Mouse (Mus musculus): Measurements from ENCODE around the gene Adam15. TPM values are rescaled to one million over a fixed set of nuclear protein-coding genes. Genes with fewer than 3 reads are reported as not detected.
A peak's percentile ranks its signal among the peaks of the same experiment; 100 is the strongest.

Adam15 gene
- total and polyA plus RNA-seq, 3 experiments, result 15.3 to 43.2 TPM; not detected in 1

- Histone ChIP-seq H3K9me3 (replicated peaks; ENCODE audit: insufficient read depth, low read length) (no peaks in the 10 kb centered on the region), H3K79me2 (ENCODE audit: control insufficient read depth, insufficient read depth, low read length, poor library complexity) (no peaks in the 10 kb centered on the region), H3K27me3 (ENCODE audit: control insufficient read depth in 1 of 2, insufficient read depth in 2 of 2, low read length in 2 of 2) (no peaks in the 10 kb centered on the region), H3K36me3 (ENCODE audit: control insufficient read depth in 1 of 2, insufficient read depth in 2 of 2, low read length in 2 of 2) (no peaks in the 10 kb centered on the region), H3K9ac (ENCODE audit: control insufficient read depth, low read depth, low read length, poor library complexity, severe bottlenecking) (no peak overlapping the region), H3K27ac (ENCODE audit: control insufficient read depth, low read depth, low read length) (no peak overlapping the region), H3K4me3 (ENCODE audit: control insufficient read depth in 1 of 2, insufficient read depth in 1 of 2, low read depth in 2 of 2, low read length in 2 of 2) (no peak overlapping the region), H3K4me1 (ENCODE audit: control insufficient read depth in 1 of 2, insufficient read depth in 2 of 2, low read length in 2 of 2) (peaks cover 0 to 6% of the 10 kb centered on the region in 2 experiments; a peak in 1 of 4 replicates)
- DNase-seq (ENCODE audit: low read depth, low spot score), result no peak
- TF ChIP-seq CHD2 (IDR thresholded peaks at IDR 0.05; ENCODE audit: low read length), result no peak
- TF ChIP-seq ELF1 (IDR thresholded peaks at IDR 0.05; ENCODE audit: low read depth, low read length), result no peak
- no peak for TF ChIP-seq ZMIZ1 (IDR thresholded peaks at IDR 0.05; ENCODE audit: low read depth, low read length)
- TF ChIP-seq TAL1 (IDR thresholded peaks at IDR 0.05; ENCODE audit: low read length), result no peak
- TF ChIP-seq MAZ (IDR thresholded peaks at IDR 0.05; ENCODE audit: low read depth, low read length), result no peak
- TF ChIP-seq MAFK (IDR thresholded peaks at IDR 0.05; ENCODE audit: borderline replicate concordance, low read depth, low read length), result no peak
- no peak for TF ChIP-seq NELFE (IDR thresholded peaks at IDR 0.05; ENCODE audit: low read depth, low read length)
- no peak for TF ChIP-seq GATA1 (IDR thresholded peaks at IDR 0.05; ENCODE audit: low read depth, low read length)
Measured at GRCm38 (mm10) chr3:89379388-89380131, 29.8 kb upstream of the Adam15 start.

- no peak overlapping the region for H3K27ac ChIP-seq (ENCODE audit: control insufficient read depth, low read depth, low read length)
- no peaks in the 10 kb centered on the region for H3K79me2 ChIP-seq (ENCODE audit: control insufficient read depth, insufficient read depth, low read length, poor library complexity)
- peaks cover 0 to 4% of the 10 kb centered on the region in 2 experiments; a peak in 1 of 4 replicates for H3K36me3 ChIP-seq (ENCODE audit: control insufficient read depth in 1 of 2, insufficient read depth in 2 of 2, low read length in 2 of 2)
- no peak overlapping the region for H3K9ac ChIP-seq (ENCODE audit: control insufficient read depth, low read depth, low read length, poor library complexity, severe bottlenecking)
- DNase-seq (ENCODE audit: low read depth, low spot score), result peak; percentile 61
- H3K4me1 ChIP-seq (ENCODE audit: control insufficient read depth in 1 of 2, insufficient read depth in 2 of 2, low read length in 2 of 2), result peaks cover 0 to 9% of the 10 kb centered on the region in 2 experiments; a peak in 1 of 4 replicates
- no peaks in the 10 kb centered on the region for H3K9me3 ChIP-seq (replicated peaks; ENCODE audit: insufficient read depth, low read length)
- no peak overlapping the region for H3K4me3 ChIP-seq (ENCODE audit: control insufficient read depth in 1 of 2, insufficient read depth in 1 of 2, low read depth in 2 of 2, low read length in 2 of 2)
- H3K27me3 ChIP-seq (ENCODE audit: control insufficient read depth in 1 of 2, insufficient read depth in 2 of 2, low read length in 2 of 2), result no peaks in the 10 kb centered on the region
- TF ChIP-seq USF1 (IDR thresholded peaks at IDR 0.05; ENCODE audit: low read depth, low read length) (no peak), CHD1 (IDR thresholded peaks at IDR 0.05; ENCODE audit: low read depth, low read length) (no peak), CTCF (IDR thresholded peaks at IDR 0.05 in 2 of 3, conservative IDR thresholded peaks at IDR 0.05 in 1 of 3; ENCODE audit: control insufficient read depth in 1 of 3, insufficient read depth in 1 of 3, low read depth in 2 of 3, low read length in 3 of 3, poor library complexity in 1 of 3, severe bottlenecking in 1 of 3) (peak; percentile 73 to 99 (median 76)), TBP (IDR thresholded peaks at IDR 0.05; ENCODE audit: low read depth, low read length) (no peak), POLR2AphosphoS2 (IDR thresholded peaks at IDR 0.05; ENCODE audit: low read length) (no peak), MXI1 (IDR thresholded peaks at IDR 0.05; ENCODE audit: low read depth, low read length) (no peak), MAX (IDR thresholded peaks at IDR 0.05; ENCODE audit: low read length) (no peak), JUND (IDR thresholded peaks at IDR 0.05; ENCODE audit: low read depth, low read length) (no peak), MYC (IDR thresholded peaks at IDR 0.05; ENCODE audit: low read depth, low read length) (no peak), GATA1 (IDR thresholded peaks at IDR 0.05; ENCODE audit: low read depth, low read length) (no peak), SIN3A (IDR thresholded peaks at IDR 0.05; ENCODE audit: low read length) (no peak), RCOR1 (IDR thresholded peaks at IDR 0.05; ENCODE audit: low read depth, low read length) (no peak), POLR2A (IDR thresholded peaks at IDR 0.05; ENCODE audit: control insufficient read depth in 1 of 2, insufficient read depth in 1 of 2, low read depth in 1 of 2, low read length in 2 of 2, poor library complexity in 1 of 2) (0 out of 4 replicates have a peak, but pooled peaks of 1 of the 2 experiments have one; percentile 18), ELF1 (IDR thresholded peaks at IDR 0.05; ENCODE audit: low read depth, low read length) (no peak), NRF1 (IDR thresholded peaks at IDR 0.05; ENCODE audit: insufficient read depth, low read depth, low read length, poor library complexity, severe bottlenecking) (no peak), UBTF (IDR thresholded peaks at IDR 0.05; ENCODE audit: borderline replicate concordance, insufficient read depth, low read depth, low read length) (no peak), CHD2 (IDR thresholded peaks at IDR 0.05; ENCODE audit: low read length) (0 out of 2 replicates have a peak, but pooled peaks have one; percentile 15), SMC3 (IDR thresholded peaks at IDR 0.05; ENCODE audit: low read depth, low read length) (peak; percentile 74), E2F4 (IDR thresholded peaks at IDR 0.05; ENCODE audit: borderline replicate concordance, low read depth, low read length) (no peak), POLR2AphosphoS5 (IDR thresholded peaks at IDR 0.05; ENCODE audit: borderline replicate concordance, low read depth, low read length) (no peak), TCF12 (IDR thresholded peaks at IDR 0.05; ENCODE audit: low read depth, low read length) (no peak), ZC3H11A (IDR thresholded peaks at IDR 0.05; ENCODE audit: low read depth, low read length) (peak; percentile 45), ZNF384 (IDR thresholded peaks at IDR 0.05; ENCODE audit: low read depth, low read length) (no peak), MEF2A (IDR thresholded peaks at IDR 0.05; ENCODE audit: extremely low read depth, insufficient replicate concordance, low read depth, low read length, poor library complexity, severe bottlenecking) (no peak), KAT2A (conservative IDR thresholded peaks at IDR 0.05; ENCODE audit: low read depth, low read length) (no peak)
Measured at GRCm38 (mm10) chr3:89378394-89379067, 28.7 kb upstream of the Adam15 start.

Data from MEL (cell line).